Mouse (Mus musculus) fat pad, adult 2 months (tissue): ENCODE measurements around the gene Slc38a8.

ENCODE experiments used
- DNase-seq: peaks from one replicate; pipeline ENCODE4 v3.0.0-alpha.2; 2011; ENCODE audit warnings: low read depth, low spot score; ENCODE audit errors: extremely low read depth

The Slc38a8 gene

DNA sequence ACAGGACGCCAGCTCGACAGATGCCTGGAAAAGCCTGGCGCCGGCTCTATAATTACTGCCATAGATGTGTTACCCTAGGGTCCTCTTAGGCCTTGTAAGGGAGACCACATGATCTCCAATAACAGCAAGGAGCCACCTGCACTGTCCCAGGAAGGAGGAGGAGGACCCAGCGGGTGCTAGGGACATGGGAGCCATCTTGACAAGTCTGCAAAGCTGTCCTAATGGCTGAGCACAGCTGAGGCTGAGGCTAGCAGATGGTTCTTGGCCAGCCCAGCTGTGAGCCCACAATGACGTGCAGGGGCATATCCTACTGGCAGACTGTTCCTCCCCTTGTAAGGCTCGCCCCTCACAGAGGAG, 61.6 kb downstream of the Slc38a8 start:
- no peak for DNase-seq

DNA sequence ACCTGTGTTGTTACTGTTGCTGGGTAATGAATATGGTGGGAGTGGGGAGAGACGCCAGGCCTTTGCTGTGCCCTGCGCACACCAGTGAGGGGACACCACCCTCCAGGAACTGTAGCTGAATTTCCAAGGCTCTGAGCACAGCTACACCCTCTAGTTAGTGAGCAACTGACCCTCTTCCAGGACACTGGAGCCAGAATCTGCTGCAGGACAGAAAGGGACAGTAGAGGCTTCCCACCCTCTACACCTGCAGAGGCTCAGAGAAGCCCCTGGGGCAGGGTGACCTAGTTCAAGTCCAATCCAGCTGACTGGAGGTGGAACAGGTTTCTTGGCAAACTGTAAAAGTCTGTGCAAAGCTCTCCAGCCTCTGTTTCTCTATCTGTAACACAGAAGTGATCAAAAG, 62.1 kb downstream of the Slc38a8 start:
- DNase-seq, result no peak

DNA sequence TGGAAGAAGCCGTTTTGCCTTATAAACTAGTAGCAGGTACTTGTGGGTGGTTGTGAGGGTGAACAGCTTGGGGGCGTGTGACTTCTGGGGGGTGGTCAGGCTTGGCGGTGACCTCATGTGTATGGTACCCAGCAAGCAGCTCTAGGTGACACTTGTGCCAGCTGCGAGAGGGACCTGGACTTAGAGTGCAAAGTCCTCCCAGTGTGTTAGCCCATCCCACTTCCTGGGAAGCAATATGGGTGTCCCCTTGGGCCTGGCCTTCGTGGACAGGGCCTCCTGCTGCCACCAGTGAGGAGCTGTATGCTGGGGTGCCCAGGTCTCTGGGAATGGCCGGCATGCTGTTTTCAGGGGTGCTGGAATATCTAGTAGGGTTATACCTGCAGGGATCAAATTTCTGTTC, 62.6 kb downstream of the Slc38a8 start:
- no peak for DNase-seq

DNA sequence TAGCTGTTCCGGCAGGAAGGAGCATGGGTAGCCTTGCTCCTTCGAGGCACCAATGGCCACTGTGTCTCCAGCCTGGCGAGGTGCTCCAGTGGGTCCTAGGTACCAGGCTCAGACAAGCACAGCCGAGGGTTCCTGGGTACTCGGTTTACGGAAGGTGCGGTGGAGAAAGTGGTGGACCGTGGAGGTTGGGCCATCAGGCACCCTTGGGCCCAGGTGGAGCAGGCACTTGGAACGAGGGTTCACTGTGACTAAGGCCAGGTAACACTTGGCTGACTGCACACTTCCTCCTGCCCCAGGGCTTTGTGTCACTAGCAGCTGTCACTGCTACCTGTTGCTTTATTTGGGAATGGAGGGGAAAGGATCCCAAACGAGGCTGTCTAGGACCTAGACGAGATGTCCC, 64.0 kb downstream of the Slc38a8 start:
- DNase-seq, result no peak

DNA sequence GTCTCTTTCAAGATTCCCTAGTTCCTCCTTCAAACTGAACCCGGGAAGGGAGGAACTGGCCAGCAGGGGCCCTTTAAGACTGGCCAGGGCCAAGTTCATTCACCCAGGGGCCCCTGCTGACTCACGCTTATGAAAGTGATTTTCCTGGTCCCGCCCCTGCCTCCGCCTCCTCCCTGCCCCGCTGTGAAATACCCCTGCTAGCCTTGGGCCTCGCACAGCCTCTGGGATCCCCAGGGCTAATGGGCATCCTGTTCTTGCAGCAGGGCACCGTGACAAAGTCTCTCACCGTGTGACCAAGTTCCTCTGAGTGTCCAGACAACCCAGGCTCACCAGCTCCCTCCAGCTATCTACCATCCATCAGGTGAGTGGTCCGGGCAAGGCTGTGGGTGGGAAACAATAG, 64.6 kb downstream of the Slc38a8 start:
- DNase-seq, result no peak

DNA sequence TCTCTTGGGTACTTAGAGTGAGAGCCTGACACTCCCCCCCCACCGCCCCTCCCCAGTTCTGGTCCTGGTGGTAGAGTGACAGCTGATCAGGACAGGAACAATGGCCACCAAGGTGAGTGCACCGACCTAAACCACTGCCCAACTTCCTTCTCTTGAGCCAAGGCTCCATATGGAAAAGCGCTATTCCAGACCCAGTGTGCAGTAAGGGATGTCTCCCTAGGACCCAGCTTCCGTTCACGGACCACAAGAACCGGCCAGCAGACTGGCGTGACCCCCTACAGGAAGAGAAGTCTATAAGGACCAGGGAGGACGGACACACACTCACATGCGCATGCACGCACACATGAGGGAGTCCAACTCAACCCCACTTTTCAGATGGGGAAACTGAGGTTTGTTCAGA, 65.2 kb downstream of the Slc38a8 start:
- no peak for DNase-seq

DNA sequence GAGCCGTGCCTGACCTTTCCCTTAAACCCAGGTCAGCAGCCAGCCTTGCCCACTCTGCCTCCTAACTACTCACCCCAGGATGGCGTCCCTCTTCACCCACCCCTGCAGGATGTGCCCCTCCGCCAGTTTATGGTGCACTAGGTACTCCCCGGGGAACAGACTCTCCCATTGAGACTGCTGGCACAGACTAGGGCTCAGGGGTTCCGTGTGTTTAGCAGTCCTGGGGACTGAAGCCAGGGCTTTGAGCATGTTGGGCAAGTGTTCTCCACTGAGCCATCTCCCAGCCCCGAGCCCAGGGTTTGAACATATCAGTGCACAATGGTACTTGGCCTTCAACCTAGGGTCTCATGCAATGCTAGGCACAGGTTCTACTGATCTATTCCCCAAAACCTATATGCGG, 66.0 kb downstream of the Slc38a8 start:
- no peak for DNase-seq

DNA sequence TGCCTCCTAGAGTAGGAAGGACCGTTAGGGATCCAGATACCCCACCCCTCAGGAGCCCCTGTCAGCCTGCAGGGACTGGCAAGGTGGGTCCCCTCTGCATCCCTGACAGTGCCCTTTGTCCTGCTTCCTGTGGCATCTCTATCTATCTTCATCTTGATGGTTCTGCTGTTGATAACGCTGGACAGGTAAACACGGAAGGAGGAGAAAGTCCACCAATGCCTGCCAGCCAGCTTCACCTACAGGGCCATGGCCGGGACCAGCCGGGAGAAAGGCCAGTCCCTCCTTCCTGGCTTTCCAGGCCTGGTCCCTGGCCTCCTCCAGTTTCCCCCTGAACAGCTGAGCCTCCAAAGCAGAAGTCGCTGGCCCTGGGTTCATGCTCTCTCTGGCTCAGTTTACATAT, 66.9 kb downstream of the Slc38a8 start:
- DNase-seq, result no peak

DNA sequence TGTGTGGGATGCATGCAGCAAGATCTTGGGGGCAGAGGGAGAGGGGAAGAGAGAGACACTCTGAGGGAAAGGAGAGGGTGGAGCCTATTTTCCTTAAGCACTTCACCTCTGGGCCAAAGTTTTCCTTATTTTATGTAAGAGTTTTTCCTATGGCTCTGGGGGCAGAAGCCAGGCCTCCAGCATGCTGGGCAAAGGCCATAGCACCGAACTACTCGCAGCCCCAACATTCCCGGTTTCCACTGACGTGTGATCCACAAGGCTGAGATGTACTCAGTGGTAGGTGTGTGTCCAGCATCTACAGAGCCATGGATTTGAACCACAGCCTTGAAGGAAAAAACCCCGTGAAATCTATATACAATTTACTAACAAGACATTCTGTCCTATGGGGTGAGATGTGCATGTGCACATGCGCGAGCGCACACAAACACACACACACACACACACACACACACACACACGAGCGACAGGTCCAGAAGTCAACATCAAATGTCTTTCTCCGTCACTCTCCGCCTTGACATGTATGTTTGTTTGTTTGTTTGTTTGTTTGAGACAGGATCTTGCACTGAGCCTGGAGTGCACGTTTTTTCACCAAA, 67.8 kb downstream of the Slc38a8 start, which contains the start of gene Osgin1:
TSS of gene Osgin1 (plus strand) at position 543 of the 593 bp plus-strand sequence.
- DNase-seq, result no peak

DNA sequence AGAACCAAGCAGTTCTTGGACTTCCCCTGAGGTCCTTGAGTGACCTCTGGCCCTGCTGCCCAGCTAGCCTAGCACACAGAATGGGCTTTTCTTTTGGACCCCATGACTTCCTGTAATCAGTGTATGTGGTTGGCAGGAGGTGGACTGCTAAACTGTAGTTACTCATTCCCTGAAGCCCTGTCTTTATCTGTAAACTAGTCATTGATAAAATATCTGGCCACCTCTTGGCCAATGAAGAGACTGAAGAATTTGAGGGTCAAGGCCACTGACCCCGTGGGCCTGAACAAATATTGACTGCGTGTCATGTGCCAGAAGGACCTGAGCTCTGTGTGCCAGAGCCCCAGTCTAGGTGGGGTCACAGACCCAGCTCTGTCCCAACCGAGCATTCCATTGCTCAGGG, 69.1 kb downstream of the Slc38a8 start:
- DNase-seq, result no peak

DNA sequence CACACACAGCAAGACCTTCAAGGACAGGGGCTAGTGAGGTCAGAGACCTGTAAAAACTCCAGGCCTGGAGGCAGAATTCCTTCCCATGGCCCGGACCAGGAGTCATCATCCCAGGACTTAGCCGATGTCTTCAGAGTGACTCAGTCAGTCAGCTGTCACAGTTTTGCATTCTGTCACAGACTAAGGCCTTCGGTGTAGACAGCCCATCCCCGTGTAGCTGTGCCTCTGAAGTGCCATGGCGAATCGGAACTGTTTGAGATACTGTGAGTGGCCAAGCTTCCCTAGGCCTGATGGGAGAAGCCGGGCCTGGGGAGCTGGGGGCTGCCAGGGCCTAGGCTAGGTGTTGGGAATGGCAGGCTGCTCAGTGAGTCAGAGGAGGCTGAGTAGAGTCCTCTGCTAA, 70.8 kb downstream of the Slc38a8 start:
- no peak for DNase-seq

DNA sequence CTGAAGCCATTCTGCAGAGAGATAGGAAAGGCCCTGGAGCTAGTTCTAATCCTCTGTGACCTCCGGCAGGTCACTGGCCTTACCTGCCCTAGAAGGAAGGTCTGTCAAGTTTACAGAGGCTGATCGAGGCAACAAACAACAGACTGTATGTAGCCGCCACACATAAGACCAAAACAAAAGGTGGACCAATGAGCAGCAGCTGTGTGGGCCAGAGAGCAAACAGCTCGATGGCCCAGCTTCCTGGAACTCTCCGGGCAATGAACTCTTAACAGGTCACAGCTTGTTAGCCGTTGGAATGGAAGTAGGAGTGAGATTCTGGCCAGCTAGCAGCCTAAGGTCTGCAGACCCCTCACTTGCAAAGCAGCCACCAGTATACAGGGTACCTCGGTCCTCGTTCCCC, 71.2 kb downstream of the Slc38a8 start:
- DNase-seq, result no peak
